In the genomic region with DNA sequence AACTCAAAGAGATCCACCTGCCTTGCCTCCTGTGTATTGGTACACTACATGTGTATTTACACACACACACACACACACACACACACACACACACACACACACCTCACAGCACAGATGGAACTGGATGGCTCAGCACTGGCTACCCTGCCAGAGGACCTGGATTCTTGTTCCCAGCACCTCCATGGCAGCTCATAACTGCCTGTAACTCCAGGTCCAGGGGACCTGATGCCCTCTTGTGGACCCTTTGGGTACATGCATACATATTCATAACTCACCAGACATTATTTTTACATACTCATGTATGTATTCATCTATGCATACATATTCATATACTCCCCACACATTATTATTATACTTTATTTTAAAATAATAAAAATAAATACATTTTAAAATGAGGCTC, we compare ENCODE assay signal across 14 mouse cellular contexts. TPM values are rescaled to one million over a fixed set of nuclear protein-coding genes. Genes with fewer than 3 reads are reported as not detected.
A peak's percentile ranks its signal among the peaks of the same experiment; 100 is the strongest.
DNase-seq lines count a peak whose midpoint lies in the region; ATAC-seq and TF ChIP-seq lines count a peak whose summit lies in the region.
"Had no signal": no experiment of that assay in that cellular context is flagged by ENCODE, and none has a peak within 500 bp of the region (broad histone marks: within the 10 kb centered on the region; RNA-seq: fewer than 3 reads in every experiment).

No protein-coding gene starts in this region.

- peak; percentile 2 for TF ChIP-seq RAD21 in CH12.LX (IDR thresholded peaks at IDR 0.05; ENCODE audit: low read depth, low read length)

- no peaks in the 10 kb centered on the region; the same call in none of the 2 replicates for H3K4me1 ChIP-seq in heart, adult 2 months (ENCODE audit: control insufficient read depth, insufficient read depth, low read length)
- no peaks in the 10 kb centered on the region for H3K4me1 ChIP-seq in liver, embryonic 14.5 days (replicated peaks; ENCODE audit: control insufficient read depth in 2 of 2, insufficient read depth in 2 of 2, low read length in 1 of 2)
- H3K4me1 ChIP-seq in liver, embryonic 11.5 days (replicated peaks; ENCODE audit: control insufficient read depth, insufficient read depth, low read length): no peaks in the 10 kb centered on the region
- peaks cover 0 to 4% of the 10 kb centered on the region in 2 experiments; a peak in 1 of 4 replicates for H3K4me1 ChIP-seq in CH12.LX (ENCODE audit: control insufficient read depth in 1 of 2, insufficient read depth in 2 of 2)

- dilution Hi-C loops in CH12.LX (cut with MboI; ENCODE audit: extremely low pct_ligation_motif_present, extremely low pct_unique_long_range_greater_than_20kb, low sequenced_read_pairs): no loop called here

- H3K9ac ChIP-seq in heart, adult 2 months (ENCODE audit: low read depth, low read length): no peak overlapping the region
- H3K9ac ChIP-seq in liver, embryonic 14.5 days (replicated peaks): no peak overlapping the region
- no peak overlapping the region for H3K9ac ChIP-seq in liver, embryonic 11.5 days (ENCODE audit: low read depth, low read length)
- H3K9ac ChIP-seq in CH12.LX (ENCODE audit: insufficient read depth, low read depth): no peak overlapping the region
- H3K9ac ChIP-seq: forebrain, embryonic 12.5 days; liver, embryonic 13.5 days; midbrain, embryonic 12.5 days had no signal

- in situ Hi-C loops in CH12.LX (cut with MboI; ENCODE audit: low pct_ligation_motif_present, low pct_unique_long_range_greater_than_20kb, low sequenced_read_pairs): no loop called here

- no peak for ATAC-seq in liver, embryonic 14.5 days (ENCODE audit: insufficient read depth)
- no peak for ATAC-seq in liver, embryonic 11.5 days (replicated peaks; ENCODE audit: low FRiP score)

- H3K36me3 ChIP-seq in heart, adult 2 months (ENCODE audit: control insufficient read depth, insufficient read depth, low read length): no peaks in the 10 kb centered on the region
- H3K36me3 ChIP-seq in liver, embryonic 14.5 days (replicated peaks; ENCODE audit: control insufficient read depth, insufficient read depth, low read depth): no peaks in the 10 kb centered on the region
- H3K36me3 ChIP-seq in liver, embryonic 11.5 days (ENCODE audit: control insufficient read depth, insufficient read depth, low read length): no peaks in the 10 kb centered on the region
- H3K36me3 ChIP-seq in CH12.LX (replicated peaks in 1 of 2; ENCODE audit: control insufficient read depth in 1 of 2, insufficient read depth in 1 of 2, low read length in 1 of 2): no peaks in the 10 kb centered on the region
- H3K36me3 ChIP-seq in splenic B cell, adult 2 months (ENCODE audit: control insufficient read depth, insufficient read depth, low read length, poor library complexity, severe bottlenecking): no peaks in the 10 kb centered on the region
- H3K36me3 ChIP-seq: forebrain, embryonic 12.5 days; liver, embryonic 13.5 days; midbrain, embryonic 12.5 days had no signal

- no peaks in the 10 kb centered on the region for H3K9me3 ChIP-seq in liver, embryonic 14.5 days (ENCODE audit: control insufficient read depth, low read length)
- no peaks in the 10 kb centered on the region; the same call in 1 of the 2 replicates for H3K9me3 ChIP-seq in liver, embryonic 11.5 days (ENCODE audit: control insufficient read depth, low read length)
- peaks cover 6% of the 10 kb centered on the region for H3K9me3 ChIP-seq in CH12.LX (replicated peaks; ENCODE audit: low read length)
- H3K9me3 ChIP-seq: liver, embryonic 13.5 days had no signal

- TF ChIP-seq CTCF in heart, adult 2 months (IDR thresholded peaks at IDR 0.05): peak; percentile 45
- TF ChIP-seq CTCF in liver, embryonic 14.5 days (IDR thresholded peaks at IDR 0.05; ENCODE audit: low read depth): peak; percentile 25; the same call in 1 of the 2 replicates
- TF ChIP-seq CTCF in CH12.LX (conservative IDR thresholded peaks at IDR 0.05 in 1 of 2, IDR thresholded peaks at IDR 0.05 in 1 of 2; ENCODE audit: low read depth in 2 of 2, low read length in 2 of 2): peak in 1 of 2 experiments; percentile 33; a peak in 1 of 4 replicates

- H3K27me3 ChIP-seq in heart, adult 2 months (ENCODE audit: control insufficient read depth, insufficient read depth, low read length): no peaks in the 10 kb centered on the region
- H3K27me3 ChIP-seq in liver, embryonic 14.5 days (ENCODE audit: control insufficient read depth, insufficient read depth, low read length): no peaks in the 10 kb centered on the region
- no peaks in the 10 kb centered on the region for H3K27me3 ChIP-seq in liver, embryonic 11.5 days (replicated peaks; ENCODE audit: control insufficient read depth, insufficient read depth, low read length)
- no peaks in the 10 kb centered on the region for H3K27me3 ChIP-seq in CH12.LX (replicated peaks)
- no peaks in the 10 kb centered on the region for H3K27me3 ChIP-seq in splenic B cell, adult 2 months (ENCODE audit: control insufficient read depth, insufficient read depth, low read length, poor library complexity, severe bottlenecking)
- H3K27me3 ChIP-seq: forebrain, embryonic 12.5 days; midbrain, embryonic 12.5 days had no signal

- TF ChIP-seq POLR2A in heart, adult 2 months (IDR thresholded peaks at IDR 0.05; ENCODE audit: insufficient read depth, low read depth, low read length): no peak
- TF ChIP-seq POLR2A in CH12.LX (IDR thresholded peaks at IDR 0.05; ENCODE audit: low read depth, low read length): no peak

- no peak overlapping the region for H3K4me3 ChIP-seq in heart, adult 2 months
- no peak overlapping the region for H3K4me3 ChIP-seq in liver, embryonic 14.5 days (ENCODE audit: insufficient read depth in 1 of 2, low read depth in 2 of 2, low read length in 2 of 2)
- no peak overlapping the region for H3K4me3 ChIP-seq in liver, embryonic 11.5 days (ENCODE audit: low read depth, low read length)
- no peak overlapping the region for H3K4me3 ChIP-seq in CH12.LX (replicated peaks in 1 of 3; ENCODE audit: low read depth in 2 of 3, low read length in 2 of 3, poor library complexity in 1 of 3)
- H3K4me3 ChIP-seq: forebrain, embryonic 12.5 days; liver, embryonic 13.5 days; midbrain, embryonic 12.5 days; myocyte had no signal

- intact Hi-C loops in heart, adult 2 months (cut with DNase I): no loop called here
- intact Hi-C loops in heart, postnatal 14 days (cut with DNase I): no loop called here

- no peak overlapping the region for H3K4me2 ChIP-seq in liver, embryonic 14.5 days (ENCODE audit: low read depth)
- no peak overlapping the region for H3K4me2 ChIP-seq in liver, embryonic 11.5 days
- no peak overlapping the region for H3K4me2 ChIP-seq in CH12.LX (ENCODE audit: insufficient read depth, low read depth, poor library complexity, severe bottlenecking)
- H3K4me2 ChIP-seq: liver, embryonic 13.5 days; midbrain, embryonic 12.5 days had no signal

- no peak overlapping the region for H3K27ac ChIP-seq in heart, adult 2 months
- no peak overlapping the region for H3K27ac ChIP-seq in liver, embryonic 14.5 days
- H3K27ac ChIP-seq in liver, embryonic 11.5 days (ENCODE audit: low read depth, low read length): no peak overlapping the region
- no peak overlapping the region for H3K27ac ChIP-seq in CH12.LX (ENCODE audit: insufficient read depth, low read depth)
- H3K27ac ChIP-seq: liver, embryonic 13.5 days had no signal

- TF ChIP-seq EP300 in heart, adult 2 months (IDR thresholded peaks at IDR 0.05; ENCODE audit: insufficient read depth, low read depth, low read length): no peak
- no peak for TF ChIP-seq EP300 in liver, embryonic 14.5 days (IDR thresholded peaks at IDR 0.05; ENCODE audit: low read depth)
- no peak for TF ChIP-seq EP300 in CH12.LX (IDR thresholded peaks at IDR 0.05; ENCODE audit: low read length)

- H3K79me2 ChIP-seq in heart, adult 2 months (replicated peaks; ENCODE audit: control insufficient read depth, insufficient read depth, low read length): no peaks in the 10 kb centered on the region
- no peaks in the 10 kb centered on the region for H3K79me2 ChIP-seq in CH12.LX (replicated peaks; ENCODE audit: control insufficient read depth, extremely low read depth, insufficient read depth, poor library complexity, severe bottlenecking)

- DNase-seq in heart, adult 2 months: no peak
- no peak for DNase-seq in heart, postnatal 14 days
- DNase-seq in liver, embryonic 14.5 days (ENCODE audit: low read depth in 3 of 3, low spot score in 3 of 3): no peak
- no peak for DNase-seq in liver, embryonic 11.5 days (ENCODE audit: low spot score)
- no peak for DNase-seq in CH12.LX (ENCODE audit: extremely low read depth)
- DNase-seq in splenic B cell, adult 2 months (ENCODE audit: low read depth, low spot score): peak; percentile 29
- no peak for DNase-seq in layer of hippocampus, postnatal 10 days (ENCODE audit: low spot score in 2 of 2)
- DNase-seq: cerebellum, adult 8-10 months; liver, embryonic 13.5 days; lung, postnatal 4 days; thymus, postnatal 4 days had no signal

TF ChIP-seq in CH12.LX, 34 proteins besides CTCF, POLR2A, EP300 and RAD21 (continues in another document):
- TF ChIP-seq MXI1 (IDR thresholded peaks at IDR 0.05; ENCODE audit: low read depth, low read length) (no peak), IRF4 (IDR thresholded peaks at IDR 0.05; ENCODE audit: low read depth, low read length) (no peak), MYC (IDR thresholded peaks at IDR 0.05; ENCODE audit: low read depth, low read length) (no peak), CHD1 (IDR thresholded peaks at IDR 0.05; ENCODE audit: low read depth, low read length) (no peak), SMC3 (IDR thresholded peaks at IDR 0.05; ENCODE audit: low read depth, low read length) (no peak), KAT2A (IDR thresholded peaks at IDR 0.05; ENCODE audit: insufficient replicate concordance, low read length) (no peak), SIN3A (IDR thresholded peaks at IDR 0.05; ENCODE audit: low read length) (no peak), USF2 (conservative IDR thresholded peaks at IDR 0.05; ENCODE audit: low read depth, low read length) (no peak), HCFC1 (IDR thresholded peaks at IDR 0.05; ENCODE audit: low read depth, low read length) (no peak), POLR2AphosphoS2 (IDR thresholded peaks at IDR 0.05; ENCODE audit: low read depth, low read length) (no peak), ETS1 (conservative IDR thresholded peaks at IDR 0.05; ENCODE audit: low read depth, low read length) (no peak), CHD2 (IDR thresholded peaks at IDR 0.05; ENCODE audit: low read length) (no peak), TCF12 (IDR thresholded peaks at IDR 0.05; ENCODE audit: low read depth, low read length) (no peak), ELF1 (IDR thresholded peaks at IDR 0.05; ENCODE audit: low read depth, low read length) (no peak)

RNA-seq across cellular contexts. Expression of a gene that starts 2.2 kb away (rescaled TPM):
- total RNA-seq in heart, adult 2 months (2021): 10 to 100 TPM; 14.3 to 22.4 TPM
- polyA plus RNA-seq in heart, adult 2 months (2012; rRNA removed): 15.3 and 18.0 TPM in 2 replicates
- total RNA-seq in heart, postnatal 14 days (2021): 10 to 100 TPM; 24.6 to 27.2 TPM
- 1.6 and 1.7 TPM in 2 replicates for polyA plus RNA-seq in liver, embryonic 14.5 days (2012; rRNA removed)
- polyA plus RNA-seq in liver, embryonic 14.5 days (2014; fragmentation: Nextera tagmentation; extraction: Ambion mirVana): 2.4 and 2.6 TPM in 2 replicates
- polyA plus RNA-seq in liver, embryonic 11.5 days (2014; fragmentation: Nextera tagmentation; extraction: Ambion mirVana): 17.9 and 21.3 TPM in 2 replicates
- total RNA-seq in CH12.LX (2012; rRNA removed) (2.9 and 3.3 TPM in 2 replicates), CH12.LX (2014; rRNA removed) (0.96 and 1.1 TPM in 2 replicates)
- polyA plus RNA-seq in CH12.LX (2012; ENCODE audit: insufficient read length, low read depth): 11.2 and 13.5 TPM in 2 replicates
- total RNA-seq in layer of hippocampus, postnatal 10 days (2021): 10 to 100 TPM; 70.9 to 73.6 TPM
